Mouse (Mus musculus) heart, embryonic 14.5 days (tissue): ENCODE measurements around the gene Arid4b. TPM values are rescaled to one million over a fixed set of nuclear protein-coding genes. Genes with fewer than 3 reads are reported as not detected.

Experiments used
- ATAC-seq: fragments of 200-750 bp; cut with Nextera tagmentation; 2 replicates; pipeline ENCODE4 v1.8.0; 2017; ENCODE audit warnings: low read depth, moderate TSS enrichment; ENCODE audit not compliant: insufficient number of reproducible peaks, insufficient read depth, low FRiP score
- H3K27ac ChIP-seq, 2 experiments: fragments of 200-500 bp in 1 of 2; fragments of 300-500 bp in 1 of 2; sonication (generic) in 1 of 2; replicated peaks in 1 of 2; 2 replicates each; pipeline ENCODE4 v1.5.1; 2012 to 2014; ENCODE audit warnings: low read depth in 2 of 2, low read length in 2 of 2, control low read depth in 1 of 2, mild to moderate bottlenecking in 1 of 2, mixed read lengths in 1 of 2; ENCODE audit not compliant: control insufficient read depth in 1 of 2, insufficient read depth in 1 of 2
- H3K27me3 ChIP-seq: fragments of 300-500 bp; sonication (generic); 2 replicates; pipeline ENCODE4 v1.6.1; 2014; ENCODE audit warnings: mild to moderate bottlenecking, low read length, control low read depth; ENCODE audit not compliant: control insufficient read depth, insufficient read depth
- H3K36me3 ChIP-seq: fragments of 300-500 bp; sonication (generic); 2 replicates; pipeline ENCODE4 v1.6.1; 2014; ENCODE audit warnings: mild to moderate bottlenecking, control low read depth, low read length, mixed read lengths; ENCODE audit not compliant: control insufficient read depth, insufficient read depth
- H3K4me1 ChIP-seq, 2 experiments: fragments of 200-500 bp in 1 of 2; fragments of 300-500 bp in 1 of 2; sonication (generic) in 1 of 2; 2 replicates each; pipeline ENCODE4 v1.6.1; 2012 to 2014; ENCODE audit warnings: low read length in 2 of 2, control low read depth in 1 of 2, mixed read lengths in 1 of 2; ENCODE audit not compliant: control insufficient read depth in 2 of 2, insufficient read depth in 2 of 2
- H3K4me2 ChIP-seq: fragments of 300-500 bp; sonication (generic); 2 replicates; pipeline ENCODE4 v1.6.1; 2014; ENCODE audit warnings: mild to moderate bottlenecking, low read length
- H3K4me3 ChIP-seq, 2 experiments: fragments of 200-500 bp in 1 of 2; fragments of 300-500 bp in 1 of 2; sonication (generic) in 1 of 2; 2 replicates each; pipeline ENCODE4 v1.5.1; 2012 to 2014; ENCODE audit warnings: low read length in 2 of 2, mild to moderate bottlenecking in 2 of 2, control low read depth in 1 of 2, low read depth in 1 of 2, moderate library complexity in 1 of 2; ENCODE audit not compliant: control insufficient read depth in 1 of 2, insufficient read depth in 1 of 2
- H3K9ac ChIP-seq: fragments of 300-500 bp; sonication (generic); 2 replicates; pipeline ENCODE4 v1.6.1; 2014; ENCODE audit warnings: mild to moderate bottlenecking, low read length
- H3K9me3 ChIP-seq: fragments of 300-500 bp; sonication (generic); 2 replicates; pipeline ENCODE4 v1.6.1; 2016; ENCODE audit warnings: low read length, control low read depth; ENCODE audit not compliant: control insufficient read depth
- WGBS: fragments of 180-500 bp; shearing (Covaris S2); extraction: QIAGEN DNeasy Blood & Tissue Kit; methylation state at CpG from one replicate; pipeline ENCODE4 v1.1.7; 2014; 5-methylcytosine and 5-hydroxymethylcytosine counted together
- polyA plus RNA-seq: library from polyadenylated mRNA; unstranded; fragments of >200 nt; fragmentation: Nextera tagmentation; extraction: Ambion mirVana; gene quantifications from 2 replicates; pipeline ENCODE4 v1.2.1, GENCODE M21; 2014

The Arid4b gene
- polyA plus RNA-seq, 1 experiment from 2014 or later: 43.1 TPM

DNA sequence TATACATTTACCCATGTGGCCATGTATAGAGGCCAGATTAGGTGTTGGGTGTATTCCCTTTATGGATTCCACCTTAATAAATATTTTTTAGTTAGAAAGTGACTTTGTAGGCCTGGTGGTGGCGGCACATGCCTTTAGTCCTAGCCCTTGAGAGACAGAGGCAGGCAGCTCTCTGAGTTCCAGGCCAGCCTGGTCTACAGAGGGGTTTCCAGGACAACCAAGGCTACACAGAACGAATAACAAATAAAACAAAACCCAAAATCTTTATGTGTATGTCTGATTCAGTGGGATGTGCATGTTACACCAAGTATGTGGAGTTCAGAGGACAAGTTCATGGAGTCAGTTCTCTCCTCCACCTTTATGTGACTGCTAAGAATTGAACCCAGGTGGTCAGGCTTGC, 52.8 kb downstream of the Arid4b start:
- no peak overlapping the region for H3K4me3 ChIP-seq
- H3K4me1 ChIP-seq: peaks cover 0 to 7% of the 10 kb centered on the region in 2 experiments; a peak in 1 of 4 replicates
- H3K36me3 ChIP-seq: no peaks in the 10 kb centered on the region
- ATAC-seq: no peak
- H3K9me3 ChIP-seq: 0 out of 2 replicates have a peak, but pooled peaks cover 3% of the 10 kb centered on the region
- WGBS: 100% methylated on average over 2 of the region's 2 CpGs
- H3K27ac ChIP-seq: no peak overlapping the region
- no peak overlapping the region for H3K9ac ChIP-seq
- no peak overlapping the region for H3K4me2 ChIP-seq
- no peaks in the 10 kb centered on the region for H3K27me3 ChIP-seq

GRCm38 (mm10) chr13:14131651-14132050, 68.6 kb downstream of the Arid4b start:
- Histone ChIP-seq H3K27me3 (no peaks in the 10 kb centered on the region), H3K9me3 (no peaks in the 10 kb centered on the region), H3K36me3 (peaks cover 33% of the 10 kb centered on the region), H3K9ac (no peak overlapping the region), H3K4me2 (no peak overlapping the region), H3K4me1 (no peaks in the 10 kb centered on the region), H3K27ac (no peak overlapping the region), H3K4me3 (no peak overlapping the region)
- WGBS: 78% methylated on average over 1 of the region's 1 CpGs
- no peak for ATAC-seq

GRCm38 (mm10) chr13:14142294-14142966, 79.4 kb downstream of the Arid4b start:
- peaks cover 36% of the 10 kb centered on the region for H3K36me3 ChIP-seq
- H3K27me3 ChIP-seq: no peaks in the 10 kb centered on the region
- no peak overlapping the region for H3K27ac ChIP-seq
- 76% methylated on average over 2 of the region's 2 CpGs for WGBS
- no peak overlapping the region for H3K9ac ChIP-seq
- H3K4me3 ChIP-seq: no peak overlapping the region
- no peak for ATAC-seq
- no peaks in the 10 kb centered on the region for H3K4me1 ChIP-seq
- no peaks in the 10 kb centered on the region for H3K9me3 ChIP-seq
- no peak overlapping the region for H3K4me2 ChIP-seq

DNA sequence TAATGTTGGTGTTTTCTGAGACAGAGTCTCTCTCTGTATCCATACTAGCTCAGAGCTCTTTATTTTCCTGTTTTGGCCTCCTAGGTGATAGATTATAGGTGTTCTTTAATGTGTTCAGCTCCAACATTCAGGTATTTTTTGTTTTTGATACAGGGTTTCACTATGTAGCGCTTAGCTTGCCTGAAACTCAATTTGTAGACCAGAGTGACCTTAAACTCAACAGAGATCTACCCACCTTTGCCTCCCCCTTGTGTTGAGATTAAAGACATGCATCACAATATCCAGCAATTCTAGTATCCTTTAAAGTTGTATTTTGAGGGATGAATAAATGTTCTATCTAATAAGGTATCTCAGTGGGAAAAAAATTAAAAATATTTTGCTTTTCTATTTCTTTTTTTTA, 115.0 kb downstream of the Arid4b start:
- Histone ChIP-seq H3K27ac (no peak overlapping the region), H3K4me2 (no peak overlapping the region), H3K4me3 (no peak overlapping the region), H3K9me3 (no peaks in the 10 kb centered on the region), H3K36me3 (peaks cover 23% of the 10 kb centered on the region), H3K27me3 (no peaks in the 10 kb centered on the region), H3K4me1 (no peaks in the 10 kb centered on the region), H3K9ac (no peak overlapping the region)
- whole genome bisulfite sequencing: 87% methylated on average over 1 of the region's 1 CpGs
- no peak for ATAC-seq

- no peaks in the 10 kb centered on the region for H3K4me1 ChIP-seq
- peaks cover 31% of the 10 kb centered on the region for H3K36me3 ChIP-seq
- no peak overlapping the region for H3K4me3 ChIP-seq
- WGBS: 87% methylated on average over 3 of the region's 3 CpGs
- no peaks in the 10 kb centered on the region for H3K9me3 ChIP-seq
- no peak overlapping the region for H3K27ac ChIP-seq
- H3K9ac ChIP-seq: no peak overlapping the region
- no peaks in the 10 kb centered on the region for H3K27me3 ChIP-seq
- H3K4me2 ChIP-seq: no peak overlapping the region
- ATAC-seq: no peak
Observed at GRCm38 (mm10) chr13:14179669-14180068, 116.6 kb downstream of the Arid4b start.

- WGBS: 53% methylated on average over 2 of the region's 2 CpGs
- no peaks in the 10 kb centered on the region for H3K36me3 ChIP-seq
- ATAC-seq: no peak
- H3K4me3 ChIP-seq: no peak overlapping the region
- H3K4me1 ChIP-seq: no peaks in the 10 kb centered on the region
- H3K9ac ChIP-seq: no peak overlapping the region
- no peak overlapping the region for H3K27ac ChIP-seq
- H3K9me3 ChIP-seq: no peaks in the 10 kb centered on the region
- H3K27me3 ChIP-seq: no peaks in the 10 kb centered on the region
- no peak overlapping the region for H3K4me2 ChIP-seq
Observed at GRCm38 (mm10) chr13:14245946-14246345, 182.9 kb downstream of the Arid4b start.

Other genes with a start within 250 kb of the Arid4b start
- gene B3galnt2, start 108.8 kb upstream of the Arid4b start, polyA plus RNA-seq: 14.5 and 18.5 TPM in 2 replicates
- gene Tbce, start 23.6 kb upstream of the Arid4b start, polyA plus RNA-seq: 38.0 and 41.0 TPM in 2 replicates
- gene Ggps1, start 256 bp downstream of the Arid4b start, polyA plus RNA-seq: 46.5 and 47.2 TPM in 2 replicates